Mouse (Mus musculus) hindlimb bud, embryonic 11.5 days (tissue): ENCODE measurements around the gene Rtp1.

Experiments used
- DNase-seq: peaks from one replicate; pipeline ENCODE4 v3.0.0-alpha.2; 2012; ENCODE audit warnings: low read depth, low spot score; ENCODE audit errors: extremely low spot score

Gene Rtp1

DNA sequence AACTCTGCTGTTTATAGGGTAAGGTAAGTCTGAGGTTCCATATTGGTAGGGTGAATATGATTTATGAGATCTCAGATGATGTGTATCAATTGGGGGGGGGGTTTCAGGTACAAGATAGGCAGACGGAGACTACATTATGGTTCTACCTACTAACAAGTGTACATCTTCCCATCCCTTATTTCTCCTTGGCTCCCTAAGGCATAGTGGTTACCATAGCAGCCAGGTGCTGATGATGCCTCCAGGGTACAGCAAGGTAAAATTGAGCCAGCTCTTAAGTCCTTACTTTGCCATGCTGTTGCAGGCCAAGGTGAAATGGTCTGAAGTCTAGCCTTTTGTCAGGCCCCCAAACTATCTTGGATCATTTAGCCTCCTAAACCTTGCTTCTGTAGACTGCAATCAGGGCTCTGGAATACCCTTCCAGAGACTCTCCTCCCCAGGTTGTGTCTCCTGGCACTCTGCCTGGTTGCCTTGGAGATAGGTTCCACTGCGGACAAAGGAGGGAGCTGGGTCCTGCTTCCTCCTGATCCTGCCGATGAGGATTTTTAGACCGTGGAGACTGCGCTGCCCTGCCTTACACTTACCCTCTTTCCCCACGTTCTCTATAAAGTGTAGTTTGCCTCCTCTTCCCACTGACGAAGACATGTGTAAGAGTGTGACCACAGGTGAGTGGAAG, at the start of gene Rtp1:
TSS of gene Rtp1 (plus strand) at position 487 of the 673 bp plus-strand sequence.
- no peak for DNase-seq

DNA sequence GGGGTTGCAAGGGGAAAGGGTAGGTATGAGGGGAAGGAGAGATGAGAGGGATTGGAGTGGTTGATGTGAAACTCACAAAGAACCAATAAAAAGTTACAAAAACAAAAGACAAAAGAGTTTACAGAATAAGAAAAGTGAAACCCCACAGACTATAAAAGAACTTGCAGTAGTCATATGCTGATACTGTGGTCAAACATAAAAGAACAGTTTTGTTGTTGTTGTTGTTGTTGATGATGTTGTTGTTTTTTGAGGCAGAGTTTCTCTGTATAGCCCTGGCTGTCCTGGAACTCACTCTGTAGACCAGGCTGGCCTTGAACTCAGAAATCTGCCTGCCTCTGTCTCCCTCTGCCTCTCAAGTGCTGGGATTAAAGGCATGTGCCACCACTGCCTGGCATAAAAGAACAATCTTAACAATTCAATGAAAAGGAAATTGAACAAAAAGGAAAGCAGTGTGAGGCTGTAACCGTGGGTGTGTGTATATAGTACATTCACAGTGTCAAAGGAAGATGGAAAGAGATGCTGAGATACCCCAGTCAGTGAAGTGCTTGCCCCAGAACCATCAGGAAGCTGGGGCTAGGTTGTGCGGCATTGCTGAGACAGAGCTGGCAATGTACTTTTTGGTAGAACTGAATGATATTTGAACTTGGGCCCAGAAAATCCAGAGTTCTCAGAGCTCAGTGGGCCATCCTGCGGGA, 49.2 kb upstream of the Rtp1 start:
- DNase-seq: no peak

DNA sequence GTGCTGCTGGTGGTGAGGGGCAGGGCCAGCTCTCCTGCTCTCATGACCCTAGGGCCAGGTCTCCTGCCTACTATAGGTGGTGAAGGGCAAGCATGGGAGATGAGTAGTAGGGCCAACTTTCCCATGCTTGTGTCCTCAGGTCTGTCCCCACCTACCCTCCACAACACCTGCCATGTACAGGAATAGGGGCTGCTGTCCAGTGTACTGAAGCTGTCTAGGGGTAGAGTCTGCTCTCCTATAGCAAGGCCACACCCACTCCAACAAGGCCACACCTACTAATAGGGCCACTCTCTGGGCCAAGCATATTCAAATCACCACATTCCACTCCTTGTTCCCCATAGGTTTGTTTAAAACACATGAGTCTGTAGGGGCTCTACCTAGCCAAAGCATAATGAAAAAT, 44.6 kb upstream of the Rtp1 start:
- DNase-seq: no peak

DNA sequence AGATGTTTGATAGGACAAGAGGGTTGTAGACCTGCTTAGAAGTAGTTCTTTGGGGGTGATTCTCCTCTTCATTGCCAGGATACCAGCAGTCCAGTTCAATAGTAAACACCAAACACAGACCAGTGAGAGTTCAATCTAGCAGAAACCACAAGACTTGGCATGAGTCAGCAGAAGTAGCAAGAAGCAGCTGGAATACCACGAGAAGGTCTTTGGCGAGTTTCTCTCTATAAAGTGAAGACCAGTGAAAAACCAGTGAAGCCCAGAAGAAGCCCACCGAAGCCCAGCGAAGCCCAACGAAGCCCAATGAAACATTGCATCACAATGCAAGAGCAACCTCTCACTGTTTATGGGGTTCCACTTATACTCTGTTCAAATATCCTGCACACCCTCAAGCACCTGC, 31.0 kb upstream of the Rtp1 start:
- DNase-seq: no peak

DNA sequence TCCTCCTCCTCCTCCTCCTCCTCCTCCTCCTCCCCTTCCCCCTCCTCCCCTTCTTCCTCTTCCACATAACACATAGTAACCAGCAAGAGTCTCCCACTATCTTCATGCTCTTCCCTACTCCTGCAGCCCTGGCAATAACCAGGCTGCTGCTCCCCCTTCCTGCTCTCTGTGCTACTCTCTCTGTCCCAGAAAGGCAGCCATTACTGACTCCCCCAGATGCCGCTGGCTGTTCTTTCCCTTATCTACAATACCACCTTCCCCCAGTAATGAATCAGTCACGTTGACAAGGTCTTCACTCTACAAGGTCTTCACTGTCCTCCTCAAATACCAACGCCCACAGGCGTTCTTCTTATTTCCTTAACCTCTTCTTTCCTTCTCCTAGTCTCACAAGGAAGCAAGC, 27.5 kb upstream of the Rtp1 start:
- no peak for DNase-seq

DNA sequence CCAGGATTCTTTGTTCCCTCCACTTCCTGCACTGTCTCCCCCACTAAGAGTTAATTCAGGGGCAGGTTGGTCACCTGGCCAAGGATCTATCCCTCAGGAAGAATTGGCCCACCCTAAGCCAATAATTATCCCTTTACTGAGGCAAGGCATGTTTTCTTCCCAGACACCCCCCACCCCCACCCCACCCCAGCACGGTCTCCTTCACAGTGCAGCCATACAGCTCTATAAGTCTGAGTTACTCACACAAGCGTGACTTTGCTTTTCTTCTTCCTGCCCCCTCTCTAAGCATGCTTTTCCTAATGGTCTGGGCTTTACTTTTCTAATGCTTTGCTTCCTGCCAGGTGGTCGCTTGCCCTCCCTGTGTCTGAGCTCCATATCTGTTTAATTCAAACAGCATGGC, 27.0 kb upstream of the Rtp1 start:
- no peak for DNase-seq

DNA sequence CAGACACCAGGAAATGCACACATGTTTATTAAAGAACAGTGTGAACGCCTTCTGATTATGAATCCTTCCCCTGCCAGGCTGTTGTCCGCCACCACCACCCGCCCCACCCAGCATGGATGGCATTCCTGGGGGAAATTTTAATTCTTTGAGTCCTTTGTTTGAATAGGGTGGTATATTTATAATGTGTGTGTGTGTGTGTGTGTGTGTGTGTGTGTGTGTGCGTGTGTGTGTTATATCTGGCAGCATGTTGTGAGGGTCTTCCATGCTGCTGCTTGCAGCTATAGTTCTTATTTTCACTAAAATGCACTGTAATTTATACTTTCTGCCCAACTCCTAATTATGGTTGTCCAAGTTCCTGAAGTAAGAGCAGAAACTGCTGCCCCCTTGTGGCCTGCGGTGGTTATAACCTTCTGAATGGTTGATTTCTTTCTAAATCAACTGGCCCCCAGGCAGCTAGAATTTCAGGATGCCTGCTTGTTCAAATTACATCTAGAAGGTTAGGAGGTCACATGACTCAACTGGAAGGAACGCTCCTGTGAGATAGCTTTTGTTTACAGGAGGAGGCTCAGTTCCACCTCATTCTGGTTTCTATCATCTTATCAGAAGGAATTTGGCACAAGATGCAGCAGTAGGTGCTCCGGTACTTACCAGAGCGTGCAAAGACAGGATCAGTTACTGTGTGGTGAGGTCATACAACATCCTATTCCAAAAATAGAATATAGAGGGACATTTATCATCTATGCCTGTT, 25.8 kb upstream of the Rtp1 start:
- peak; percentile 67 for DNase-seq

DNA sequence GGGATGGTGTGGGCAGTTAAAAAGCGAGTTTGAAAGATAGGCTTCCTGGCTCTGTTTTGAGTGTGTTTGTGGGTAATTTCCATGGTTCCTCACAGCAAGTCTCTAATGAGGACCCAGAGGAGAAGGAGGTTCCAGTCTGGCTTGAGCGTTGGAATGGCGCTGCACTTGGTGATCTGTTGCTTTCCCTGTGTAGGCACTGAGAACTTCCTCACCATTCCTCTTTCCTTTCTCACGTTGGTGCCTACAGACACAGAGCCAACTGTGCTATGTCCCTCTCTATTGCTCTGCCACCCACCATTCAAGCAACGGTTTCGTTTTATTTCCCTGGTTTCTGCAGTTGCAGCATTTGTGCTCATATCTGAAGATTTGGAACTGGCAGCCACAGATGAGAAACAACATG, 16.0 kb upstream of the Rtp1 start:
- no peak for DNase-seq

DNA sequence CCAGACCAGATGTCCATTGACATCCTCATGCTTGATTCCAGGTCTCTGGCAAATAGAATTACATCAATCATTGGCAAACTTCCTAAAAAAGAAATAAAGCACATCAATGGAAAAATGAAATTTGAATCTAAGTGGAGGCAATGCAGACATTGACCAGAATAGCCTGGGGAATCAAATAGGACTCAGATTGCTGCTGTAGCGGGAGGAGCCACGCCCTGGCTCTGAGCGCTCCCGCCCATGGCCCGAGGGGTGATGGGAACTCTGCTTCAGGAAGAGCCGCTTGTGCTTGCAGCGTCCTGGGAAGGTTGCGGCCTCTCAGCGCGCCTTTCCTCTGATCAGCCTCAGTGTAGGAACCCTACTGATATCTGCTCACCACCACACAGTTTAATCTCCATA, 12.7 kb upstream of the Rtp1 start:
- no peak for DNase-seq

DNA sequence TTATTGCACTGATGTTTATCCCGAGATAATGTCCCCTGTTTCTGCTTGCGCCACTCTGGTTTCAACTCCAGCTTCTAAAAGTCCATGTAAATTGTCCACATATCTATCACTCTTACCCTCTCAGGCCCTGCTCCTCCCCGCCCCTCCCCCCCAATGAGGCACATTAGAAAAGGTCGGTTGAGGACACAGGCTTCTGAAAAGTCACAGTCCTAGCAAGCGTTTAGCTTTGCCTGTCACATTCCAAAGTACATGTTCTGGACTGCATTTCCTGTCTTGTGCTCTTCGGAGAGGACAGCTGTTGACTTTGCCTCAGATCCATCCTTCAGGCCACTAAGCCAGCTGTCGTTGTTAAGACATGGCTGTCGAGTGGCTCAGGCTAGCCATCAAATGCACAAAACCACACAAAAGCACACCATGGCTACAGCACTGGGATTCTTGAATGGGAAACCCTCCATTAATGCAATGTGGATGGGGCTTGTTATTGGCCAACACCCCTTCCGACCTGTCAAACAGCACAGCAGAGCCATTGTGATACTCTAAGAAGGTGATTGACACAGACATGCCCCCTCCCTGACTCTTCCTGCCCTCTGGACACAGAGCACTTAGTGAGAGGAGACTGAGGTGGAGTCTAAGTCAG, 12.2 kb upstream of the Rtp1 start:
- no peak for DNase-seq

DNA sequence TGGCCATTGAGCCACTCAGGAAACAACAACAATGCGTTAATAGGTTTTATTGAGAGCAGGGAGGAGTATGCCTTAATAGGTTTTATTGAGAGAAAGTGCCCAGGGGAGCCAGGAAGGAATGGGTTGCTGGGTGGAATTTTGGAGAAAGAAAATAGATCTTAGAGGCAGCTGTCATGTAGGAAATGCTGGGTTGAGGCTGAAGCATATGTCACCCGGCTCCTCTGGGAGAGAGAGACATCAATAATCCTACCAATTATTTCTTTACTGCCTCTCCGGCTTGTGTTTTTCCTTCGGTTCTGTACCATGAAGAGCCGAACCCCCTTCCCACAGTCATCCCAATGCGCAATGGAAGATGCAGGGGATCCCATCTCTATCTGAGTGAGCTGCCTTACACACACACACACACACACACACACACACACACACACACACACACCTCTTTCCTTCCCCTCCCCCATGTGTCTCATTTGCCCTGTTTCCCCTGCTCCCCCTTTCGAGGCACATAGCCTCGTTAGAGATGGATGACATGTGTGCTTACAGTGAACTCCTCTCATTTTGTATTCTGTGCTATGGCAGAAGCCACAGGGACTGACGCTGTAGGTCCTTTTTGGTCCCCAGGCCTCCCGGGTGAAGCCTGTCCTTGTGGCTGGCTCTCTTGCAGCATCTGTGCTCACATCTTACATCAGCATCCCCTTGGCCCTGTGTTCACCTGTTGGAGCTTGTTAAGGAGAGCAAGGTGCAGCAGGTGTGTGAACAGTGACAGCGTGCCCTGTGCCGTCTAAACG, 11.3 kb upstream of the Rtp1 start:
- no peak for DNase-seq

DNA sequence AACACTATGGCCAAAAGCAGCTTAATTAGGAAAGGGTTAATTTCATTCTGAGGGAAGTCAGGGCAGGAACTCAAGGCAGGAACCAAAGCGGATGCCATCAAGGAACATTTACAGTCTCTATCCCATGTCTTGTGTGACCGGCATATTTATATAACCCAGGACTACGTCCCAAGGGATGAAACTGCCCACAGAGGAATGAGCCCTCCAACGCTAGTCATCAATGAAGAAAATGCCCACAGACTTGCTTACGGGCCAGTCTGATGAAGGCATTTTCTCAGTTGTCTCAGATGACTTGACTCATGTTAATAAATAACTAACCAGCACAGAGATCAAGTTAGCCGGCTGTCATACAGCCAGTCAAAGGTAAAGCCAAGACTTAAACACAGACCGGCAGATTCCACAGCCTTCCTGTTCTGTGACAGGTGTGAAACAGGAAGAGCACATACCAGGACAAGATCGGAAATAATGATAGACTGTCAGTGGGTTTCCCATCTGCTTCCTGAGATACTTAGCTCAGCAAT, 9.3 kb upstream of the Rtp1 start:
- no peak for DNase-seq

DNA sequence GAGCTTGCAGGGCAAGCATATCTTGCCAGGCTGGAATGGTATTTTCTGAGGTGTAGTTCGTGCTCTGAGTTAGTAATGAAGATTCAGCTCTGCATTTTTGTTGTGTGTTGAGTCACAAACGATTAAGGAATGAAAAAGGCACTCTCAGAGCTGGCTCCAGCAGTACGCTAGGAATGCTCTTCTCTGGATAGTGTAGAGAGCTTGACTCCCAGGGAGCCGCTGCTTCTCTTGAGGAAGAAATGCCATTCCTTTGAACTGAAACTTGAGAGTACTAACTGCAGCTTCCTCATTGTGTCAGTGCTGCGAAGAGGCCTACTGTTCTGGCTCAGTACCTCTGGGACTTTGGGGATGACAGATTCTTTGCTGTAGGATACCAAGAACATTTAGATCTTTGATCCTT, 5.1 kb upstream of the Rtp1 start:
- no peak for DNase-seq

DNA sequence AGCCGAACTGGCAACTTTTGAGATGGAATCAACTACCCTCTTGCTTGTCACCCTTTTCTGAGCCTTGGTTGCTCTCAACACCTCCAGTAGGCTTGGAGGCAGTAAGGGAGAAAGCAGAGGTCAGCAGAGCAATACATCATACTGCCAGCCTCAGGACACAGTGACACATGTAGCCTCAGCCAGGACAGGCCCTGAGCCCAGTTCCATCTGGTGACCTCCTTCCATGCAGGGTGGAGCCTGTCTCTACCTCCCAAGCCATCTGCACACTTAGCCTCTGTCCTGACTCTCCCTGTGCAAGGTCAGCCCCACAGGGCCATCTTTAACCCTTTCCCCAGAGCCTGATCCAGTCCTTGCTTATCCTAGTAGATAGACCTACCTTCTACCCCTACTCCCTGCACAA, 1.2 kb upstream of the Rtp1 start:
- no peak for DNase-seq

DNA sequence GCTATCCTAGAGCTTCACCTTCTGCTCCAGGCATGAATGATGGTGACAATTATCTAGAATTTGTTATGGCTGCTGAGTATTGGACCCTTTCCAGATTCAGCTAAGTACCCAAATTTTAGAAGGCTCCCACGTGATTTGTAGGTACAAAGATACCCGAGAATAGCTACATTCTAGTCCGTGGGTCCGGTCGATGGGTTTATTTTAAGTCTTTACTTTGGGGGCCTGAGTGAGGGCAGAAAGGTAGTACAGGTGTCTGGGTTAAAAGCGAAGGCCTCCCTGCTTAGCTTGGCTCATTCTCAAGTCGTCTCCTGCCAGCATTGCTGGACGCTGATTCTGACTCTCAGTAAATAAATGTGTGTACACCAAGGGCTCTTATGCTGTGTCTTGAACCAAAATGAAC, 1.1 kb downstream of the Rtp1 start:
- no peak for DNase-seq

DNA sequence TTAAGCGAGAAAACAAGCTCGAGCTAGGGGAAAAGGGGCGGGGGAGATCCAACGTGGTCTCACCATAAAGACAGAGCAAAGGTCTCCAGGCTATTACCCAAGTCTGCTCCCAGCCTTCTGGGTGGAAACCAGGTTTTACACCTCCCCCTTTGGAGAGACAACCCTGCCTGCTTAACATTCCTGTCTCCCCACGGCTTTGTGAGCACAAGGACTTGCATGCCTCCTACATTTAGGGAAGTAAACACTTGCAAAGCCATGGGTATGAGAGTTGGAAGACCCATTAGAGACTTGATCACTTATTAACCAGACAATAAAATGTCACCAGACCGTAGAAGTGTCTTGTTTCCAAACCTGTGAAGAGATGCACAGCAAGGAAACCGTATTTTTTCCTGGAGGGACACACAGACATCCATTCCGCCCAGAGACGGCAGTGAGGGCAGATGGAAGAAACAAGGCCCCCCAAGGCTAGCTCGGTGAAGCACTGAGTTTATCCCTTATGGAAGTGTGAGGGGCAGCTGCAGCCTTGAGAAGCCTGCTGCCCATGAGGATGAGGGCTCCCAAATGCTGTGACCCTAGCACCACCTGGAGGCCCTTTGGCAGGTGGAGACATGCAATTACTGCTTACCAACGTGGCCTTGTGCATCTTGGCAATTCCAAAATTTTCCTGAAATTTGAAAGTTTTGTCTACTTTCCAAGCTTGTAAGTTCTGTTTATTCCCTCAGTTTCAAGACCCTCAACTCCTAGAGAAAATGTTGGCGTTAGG, 8.7 kb downstream of the Rtp1 start:
- DNase-seq: no peak

DNA sequence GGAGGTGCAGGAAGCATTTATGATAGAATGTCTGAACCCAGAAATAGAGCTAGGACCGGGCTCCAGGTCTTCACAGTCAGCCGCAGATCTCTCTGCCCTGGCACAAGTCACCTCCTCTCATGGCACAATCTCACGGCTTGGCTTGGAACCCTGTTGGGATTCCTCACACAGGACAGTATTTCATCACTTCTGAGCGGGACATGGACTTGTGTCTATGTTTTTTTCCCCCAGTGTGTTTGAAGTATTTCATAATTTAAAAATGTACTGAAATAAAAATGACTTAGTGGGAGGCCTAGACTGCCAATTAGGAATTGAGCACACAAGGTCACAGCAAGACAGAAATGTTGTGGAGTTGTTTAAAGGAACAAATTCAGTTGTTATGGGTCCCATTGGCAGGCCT, 15.3 kb downstream of the Rtp1 start:
- DNase-seq: no peak

DNA sequence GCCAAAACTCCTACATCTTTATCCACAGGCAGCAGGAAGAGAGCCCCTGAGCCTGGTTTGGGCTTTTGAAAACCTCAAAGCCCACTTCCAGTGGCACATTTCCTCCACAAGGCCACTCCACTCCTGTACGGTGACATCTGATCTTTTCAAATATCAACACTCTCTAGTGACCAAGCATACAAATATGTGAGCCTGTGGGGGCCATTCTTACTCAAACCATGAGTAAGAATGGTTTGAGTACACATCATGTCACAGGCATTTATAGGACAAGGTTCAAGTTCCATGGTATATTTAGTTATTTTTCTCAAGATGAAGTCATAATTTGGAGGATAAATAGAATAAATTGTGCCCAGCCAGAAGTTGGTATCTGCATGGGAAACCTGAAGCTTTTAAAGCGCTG, 21.0 kb downstream of the Rtp1 start:
- DNase-seq: no peak

DNA sequence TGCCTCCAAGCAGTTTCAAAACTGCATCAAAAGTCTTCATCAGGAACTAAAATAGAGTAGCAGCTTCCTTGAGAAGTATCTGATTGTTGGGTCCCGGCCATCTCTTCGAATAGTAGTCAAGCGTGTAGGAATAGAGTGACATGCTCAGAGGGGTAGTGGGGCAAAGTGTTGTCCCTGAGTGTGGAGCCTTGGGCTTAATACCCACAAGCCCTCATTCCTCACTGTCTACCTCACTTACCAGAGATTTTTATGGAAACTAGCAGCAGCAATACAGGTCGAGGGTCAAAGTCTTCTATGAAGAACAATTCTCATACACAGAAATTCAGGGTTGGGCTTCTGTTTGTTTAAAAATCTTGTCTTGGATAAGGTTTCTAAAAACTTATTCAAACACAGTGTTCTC, 21.9 kb downstream of the Rtp1 start:
- no peak for DNase-seq

DNA sequence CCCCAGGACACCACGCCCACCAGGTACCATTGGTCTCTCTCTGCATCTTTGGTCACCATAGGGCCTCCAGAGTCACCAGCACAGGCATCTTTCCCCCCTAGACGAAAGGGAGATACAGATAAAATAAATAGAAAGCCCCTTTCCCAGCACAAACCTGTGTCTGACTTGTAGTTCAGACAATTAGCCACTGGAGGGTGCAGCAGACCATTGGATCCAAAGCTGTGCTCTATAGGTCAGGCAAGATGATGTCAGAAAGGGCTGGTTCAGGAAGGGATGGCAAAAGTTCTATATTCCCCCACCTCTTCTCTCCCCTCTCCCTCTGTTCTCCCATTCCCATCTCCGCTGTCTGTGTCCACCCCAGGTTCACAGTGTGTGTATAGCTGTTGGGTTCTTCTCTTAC, 23.5 kb downstream of the Rtp1 start:
- peak; percentile 31 for DNase-seq
